Mouse (Mus musculus) left cerebral cortex, adult 18-20 months (tissue): ENCODE results near the gene Scd2. TPM values are rescaled to one million over a fixed set of nuclear protein-coding genes. Genes with fewer than 3 reads are reported as not detected.

ENCODE experiments used
- microRNA-seq, 2 experiments: library from miRNA; unstranded; fragments of <30 nt; microRNA quantifications; one replicate each; pipeline ENCODE4 v1.2.0; 2021
- total RNA-seq, 2 experiments: library from RNA; stranded (reverse); gene quantifications; 2 replicates each; pipeline ENCODE4 v1.2.3; 2021

The Scd2 gene
- total RNA-seq, 2 experiments from 2014 or later, result 581 to 588 TPM

Small RNA genes within 50 kb of the gene (microRNA-seq; reads per million reads assigned to microRNA genes)
- gene Mir5114, result 0.25 to 1.1 reads per million in 2 experiments

Other genes starting within 250 kb of the Scd2 start
- 10 to 100 TPM; 22.2 to 23.6 TPM for gene Erlin1, start 223.9 kb upstream of the Scd2 start, total RNA-seq
- gene Chuk, start 186.2 kb upstream of the Scd2 start, total RNA-seq, result 10 to 100 TPM; 46.0 to 46.9 TPM
- 10 to 100 TPM; 20.0 to 21.4 TPM for gene Cwf19l1, start 157.8 kb upstream of the Scd2 start, total RNA-seq
- gene Bloc1s2, start 147.2 kb upstream of the Scd2 start, total RNA-seq, result 10 to 100 TPM; 59.3 to 69.8 TPM
- under 1 TPM; 0.16 to 0.23 TPM for gene Pkd2l1, start 101.2 kb upstream of the Scd2 start, total RNA-seq
- gene Scd3, start 90.4 kb upstream of the Scd2 start, total RNA-seq, result 1 to 10 TPM; 1.9 to 3.0 TPM
- 1 to 10 TPM; 2.2 to 2.7 TPM for gene Scd4, start 39.4 kb downstream of the Scd2 start, total RNA-seq
- 100 to 1,000 TPM; 126 to 146 TPM for gene Scd1, start 114.2 kb downstream of the Scd2 start, total RNA-seq
- under 1 TPM in 1 of 2 experiments, not detected in 1; 0.16 TPM for gene Wnt8b, start 199.8 kb downstream of the Scd2 start, total RNA-seq